Mouse (Mus musculus) ES-Bruce4 (cell line): ENCODE data around the gene Myh6. TPM values are rescaled to one million over a fixed set of nuclear protein-coding genes. Genes with fewer than 3 reads are reported as not detected.
A peak's percentile ranks its signal among the peaks of the same experiment; 100 is the strongest.

Experiments used
- H3K27ac ChIP-seq: 2 replicates; pipeline ENCODE4 v1.5.1; 2012; ENCODE audit warnings: low read length, inconsistent platforms; ENCODE audit not compliant: insufficient read depth
- H3K27me3 ChIP-seq: 2 replicates; pipeline ENCODE4 v1.6.1; 2012; ENCODE audit warnings: mild to moderate bottlenecking, low read length, inconsistent platforms; ENCODE audit not compliant: control insufficient read depth, poor library complexity, insufficient read depth, severe bottlenecking
- H3K36me3 ChIP-seq: 2 replicates; pipeline ENCODE4 v1.6.1; 2012; ENCODE audit warnings: inconsistent platforms, mild to moderate bottlenecking, low read length, moderate library complexity; ENCODE audit not compliant: control insufficient read depth, poor library complexity, insufficient read depth, severe bottlenecking
- H3K4me1 ChIP-seq: one replicate; pipeline ENCODE4 v1.8.1; 2011; ENCODE audit warnings: low read length; ENCODE audit not compliant: control insufficient read depth, insufficient read depth
- H3K4me3 ChIP-seq: 2 replicates; pipeline ENCODE4 v1.5.1; 2011; ENCODE audit warnings: low read depth, mild to moderate bottlenecking, low read length
- H3K9ac ChIP-seq: 2 replicates; pipeline ENCODE4 v1.6.1; 2012; ENCODE audit warnings: low read depth, mild to moderate bottlenecking, inconsistent platforms; ENCODE audit not compliant: poor library complexity, severe bottlenecking
- H3K9me3 ChIP-seq: replicated peaks from 2 replicates; pipeline ENCODE4 v1.6.1; 2012; ENCODE audit warnings: mild to moderate bottlenecking, low read length, inconsistent platforms; ENCODE audit not compliant: control insufficient read depth, poor library complexity, insufficient read depth, severe bottlenecking
- CTCF ChIP-seq: IDR thresholded peaks from one replicate; pipeline ENCODE4 v1.8.1; 2011; ENCODE audit warnings: low read depth, low read length
- EP300 ChIP-seq: IDR thresholded peaks from 2 replicates; pipeline ENCODE4 v1.6.1; 2011; ENCODE audit warnings: low read depth, low read length; ENCODE audit not compliant: insufficient read depth
- POLR2A ChIP-seq: IDR thresholded peaks from one replicate; pipeline ENCODE4 v1.8.1; 2011; ENCODE audit warnings: low read length; ENCODE audit not compliant: insufficient read depth
- polyA plus RNA-seq: library from polyadenylated mRNA; stranded (reverse); fragments of >200 nt; gene quantifications from 2 replicates; pipeline ENCODE4 v1.2.4, GENCODE M21; 2011; ENCODE audit warnings: low read depth; ENCODE audit not compliant: missing spikeins, insufficient read depth, insufficient read length

The Myh6 gene
- polyA plus RNA-seq, 1 experiment: not detected

DNA sequence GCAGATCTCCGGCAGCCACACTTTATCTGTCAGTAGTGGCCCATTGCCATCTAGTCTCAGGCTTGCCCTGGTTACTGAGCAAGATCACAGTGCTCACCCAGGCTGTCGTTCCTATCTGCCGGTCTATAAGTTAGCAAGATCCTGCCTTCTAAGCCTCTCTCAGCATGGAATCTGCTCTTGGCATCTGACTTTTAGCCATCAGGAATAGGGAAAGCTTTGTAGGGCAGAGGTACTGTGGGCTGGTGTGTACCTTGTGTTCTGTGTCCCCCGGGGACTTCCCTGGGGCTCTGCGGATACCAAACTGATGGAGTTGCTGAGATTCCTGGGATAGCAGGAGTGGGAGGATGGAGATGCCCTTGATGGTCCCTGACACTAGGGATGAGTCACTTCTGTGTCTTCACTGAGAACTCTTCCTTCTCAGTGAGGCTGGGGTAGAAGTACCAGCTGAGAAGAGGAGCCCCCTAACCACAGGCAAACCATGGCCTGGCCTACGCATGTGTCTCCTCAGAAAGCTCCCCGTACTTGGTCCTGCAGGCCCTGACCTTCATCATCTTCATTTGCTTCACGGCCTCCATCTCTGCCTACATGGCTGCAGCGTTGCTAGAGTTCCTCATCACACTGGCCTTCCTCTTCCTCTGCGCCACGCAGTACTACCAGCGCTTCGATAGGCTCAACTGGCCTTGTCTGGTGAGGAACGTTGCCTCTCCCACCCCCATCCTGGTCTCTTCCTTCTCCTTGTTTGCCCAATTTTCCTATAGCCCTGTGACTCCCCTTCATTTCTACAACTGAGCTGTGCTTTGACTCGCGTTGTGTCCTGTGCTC, 29.2 kb downstream of the Myh6 start:
- TF ChIP-seq POLR2A (no peak), CTCF (no peak), EP300 (no peak)
- Histone ChIP-seq H3K27me3 (no peaks in the 10 kb centered on the region), H3K4me3 (no peak overlapping the region), H3K27ac (no peak overlapping the region), H3K36me3 (no peaks in the 10 kb centered on the region), H3K4me1 (peaks cover 4% of the 10 kb centered on the region), H3K9ac (no peak overlapping the region), H3K9me3 (no peaks in the 10 kb centered on the region)

- Histone ChIP-seq H3K27me3 (no peaks in the 10 kb centered on the region), H3K27ac (no peak overlapping the region), H3K4me3 (no peak overlapping the region), H3K9me3 (no peaks in the 10 kb centered on the region), H3K36me3 (no peaks in the 10 kb centered on the region), H3K4me1 (peaks cover 6% of the 10 kb centered on the region), H3K9ac (no peak overlapping the region)
- TF ChIP-seq CTCF (no peak), EP300 (no peak), POLR2A (no peak)
Observed at GRCm38 (mm10) chr14:54936831-54937160, 29.9 kb downstream of the Myh6 start.

GRCm38 (mm10) chr14:54935904-54936830, 30.6 kb downstream of the Myh6 start, which contains the start of gene Cmtm5:
TSS of gene Cmtm5 (plus strand) at chr14:54936261.
- Histone ChIP-seq H3K9me3 (no peaks in the 10 kb centered on the region), H3K4me1 (peaks cover 6% of the 10 kb centered on the region), H3K9ac (peak within 1 kb of the TSS; percentile 32), H3K27ac (no peak within 1 kb of the TSS), H3K4me3 (peak within 1 kb of the TSS; percentile 42), H3K36me3 (no peaks in the 10 kb centered on the region), H3K27me3 (no peaks in the 10 kb centered on the region)
- TF ChIP-seq CTCF (peak; percentile 63), EP300 (no peak)

- TF ChIP-seq CTCF: no peak
- no peak for TF ChIP-seq POLR2A
- no peak for TF ChIP-seq EP300
- H3K9me3 ChIP-seq: no peaks in the 10 kb centered on the region
- H3K36me3 ChIP-seq: no peaks in the 10 kb centered on the region
- H3K27me3 ChIP-seq: no peaks in the 10 kb centered on the region
- H3K27ac ChIP-seq: no peak within 1 kb of the TSS
- H3K4me1 ChIP-seq: peaks cover 11% of the 10 kb centered on the region
- H3K9ac ChIP-seq: no peak within 1 kb of the TSS
- H3K4me3 ChIP-seq: no peak within 1 kb of the TSS
Observed at GRCm38 (mm10) chr14:54932645-54933150, 34.0 kb downstream of the Myh6 start, which contains the start of gene Il25. TSS of gene Il25 (plus strand) at chr14:54932695.

GRCm38 (mm10) chr14:54930431-54930830, 36.3 kb downstream of the Myh6 start:
- peak overlapping the region; percentile 64 for H3K9ac ChIP-seq
- peak overlapping the region; percentile 80 for H3K27ac ChIP-seq
- H3K4me3 ChIP-seq: no peak overlapping the region
- peak; percentile 75 for TF ChIP-seq EP300
- no peak for TF ChIP-seq CTCF
- TF ChIP-seq POLR2A: no peak
- H3K9me3 ChIP-seq: no peaks in the 10 kb centered on the region
- no peaks in the 10 kb centered on the region for H3K36me3 ChIP-seq
- peaks cover 14% of the 10 kb centered on the region for H3K4me1 ChIP-seq
- H3K27me3 ChIP-seq: no peaks in the 10 kb centered on the region
